ENCODE assay signal across 19 mouse cellular contexts in the genomic region with DNA sequence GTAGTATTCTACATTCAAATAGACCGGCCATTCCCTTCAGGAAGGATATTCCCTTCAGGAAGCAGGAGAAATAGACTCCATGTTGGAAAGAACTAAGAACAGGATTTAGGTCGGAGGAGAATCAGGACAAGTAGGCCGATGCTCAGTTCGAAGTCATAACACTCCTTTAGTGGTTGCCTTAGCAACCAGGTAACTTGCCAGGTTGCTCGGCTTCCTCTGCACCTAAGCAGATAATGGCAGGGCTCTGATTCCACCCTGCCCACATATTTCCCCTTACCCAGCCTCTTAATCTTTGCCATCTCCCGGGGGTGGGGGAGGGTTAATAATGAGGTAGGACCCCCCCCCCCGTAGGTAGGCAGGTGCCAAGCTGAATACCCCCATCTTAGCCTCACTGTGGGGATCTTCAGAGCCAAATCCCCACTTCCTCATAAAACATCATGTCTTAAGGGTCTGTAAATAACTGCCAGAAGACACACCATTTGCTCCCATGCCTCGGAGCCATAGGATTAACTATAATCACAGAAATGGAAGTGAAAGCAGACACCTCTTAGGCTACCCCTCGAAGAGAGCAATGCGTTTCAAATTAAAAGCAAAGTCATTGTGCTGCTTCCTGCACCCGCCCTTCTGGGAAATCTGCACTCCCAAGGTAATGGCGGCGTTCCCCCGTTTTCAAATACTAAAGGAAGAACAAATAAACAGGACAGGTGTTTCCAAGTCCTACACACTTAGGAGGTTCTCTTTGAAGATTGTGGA.
DNase-seq lines count a peak whose midpoint lies in the region; ATAC-seq and TF ChIP-seq lines count a peak whose summit lies in the region.
"Had no signal": no experiment of that assay in that cellular context is flagged by ENCODE, and none has a peak within 500 bp of the region (broad histone marks: within the 10 kb centered on the region; RNA-seq: fewer than 3 reads in every experiment).

No protein-coding gene starts in this region.

- peaks cover 13% of the 10 kb centered on the region; the same call in 1 of the 2 replicates for H3K4me1 ChIP-seq in forebrain, postnatal 0 days (ENCODE audit: insufficient read depth)
- no peaks in the 10 kb centered on the region for H3K4me1 ChIP-seq in forebrain, embryonic 11.5 days (replicated peaks; ENCODE audit: control insufficient read depth, insufficient read depth, low read length)
- H3K4me1 ChIP-seq in midbrain, postnatal 0 days (ENCODE audit: insufficient read depth, low read length): peaks cover 2% of the 10 kb centered on the region; the same call in 1 of the 2 replicates
- peaks cover 9% of the 10 kb centered on the region; the same call in 1 of the 2 replicates for H3K4me1 ChIP-seq in midbrain, embryonic 15.5 days
- H3K4me1 ChIP-seq in kidney, embryonic 15.5 days: peaks cover 12% of the 10 kb centered on the region
- H3K4me1 ChIP-seq: forebrain, embryonic 13.5 days had no signal

- no peaks in the 10 kb centered on the region for H3K36me3 ChIP-seq in forebrain, postnatal 0 days (ENCODE audit: insufficient read depth)
- no peaks in the 10 kb centered on the region for H3K36me3 ChIP-seq in forebrain, embryonic 11.5 days (ENCODE audit: control insufficient read depth, insufficient read depth, low read length)
- H3K36me3 ChIP-seq in midbrain, postnatal 0 days (ENCODE audit: insufficient read depth, low read length): no peaks in the 10 kb centered on the region
- H3K36me3 ChIP-seq in midbrain, embryonic 15.5 days (replicated peaks): no peaks in the 10 kb centered on the region
- no peaks in the 10 kb centered on the region for H3K36me3 ChIP-seq in kidney, embryonic 15.5 days
- H3K36me3 ChIP-seq: heart, embryonic 10.5 days had no signal

- 71% methylated on average over 14 of the region's 14 CpGs for WGBS in forebrain, postnatal 0 days
- 83% methylated on average over 14 of the region's 14 CpGs for WGBS in forebrain, embryonic 11.5 days
- WGBS in midbrain, postnatal 0 days: 67% methylated on average over 14 of the region's 14 CpGs
- WGBS in midbrain, embryonic 15.5 days: 73% methylated on average over 14 of the region's 14 CpGs
- 77% methylated on average over 14 of the region's 14 CpGs for WGBS in kidney, embryonic 15.5 days

- intact Hi-C loops in heart, postnatal 10 days (cut with DNase I): no loop called here

- H3K9me3 ChIP-seq in forebrain, postnatal 0 days (ENCODE audit: low read length): no peaks in the 10 kb centered on the region
- H3K9me3 ChIP-seq in forebrain, embryonic 11.5 days (ENCODE audit: control insufficient read depth, low read length): no peaks in the 10 kb centered on the region
- H3K9me3 ChIP-seq in midbrain, postnatal 0 days (ENCODE audit: low read length): no peaks in the 10 kb centered on the region
- H3K9me3 ChIP-seq in midbrain, embryonic 15.5 days: no peaks in the 10 kb centered on the region
- no peaks in the 10 kb centered on the region for H3K9me3 ChIP-seq in kidney, embryonic 15.5 days (replicated peaks)
- H3K9me3 ChIP-seq: forebrain, embryonic 13.5 days; heart, embryonic 10.5 days had no signal

- H3K27me3 ChIP-seq in forebrain, postnatal 0 days (ENCODE audit: insufficient read depth, low read length): no peaks in the 10 kb centered on the region
- no peaks in the 10 kb centered on the region for H3K27me3 ChIP-seq in forebrain, embryonic 11.5 days (ENCODE audit: control insufficient read depth, insufficient read depth, low read length)
- no peaks in the 10 kb centered on the region for H3K27me3 ChIP-seq in midbrain, postnatal 0 days (ENCODE audit: insufficient read depth, low read length)
- H3K27me3 ChIP-seq in midbrain, embryonic 15.5 days (replicated peaks): no peaks in the 10 kb centered on the region
- H3K27me3 ChIP-seq in kidney, embryonic 15.5 days: no peaks in the 10 kb centered on the region
- H3K27me3 ChIP-seq: CH12.LX; forebrain, embryonic 13.5 days; Patski had no signal

- no peak overlapping the region for H3K4me3 ChIP-seq in forebrain, postnatal 0 days (ENCODE audit: low read depth, low read length)
- H3K4me3 ChIP-seq in forebrain, embryonic 11.5 days (ENCODE audit: low read depth, low read length): no peak overlapping the region
- no peak overlapping the region for H3K4me3 ChIP-seq in midbrain, postnatal 0 days (ENCODE audit: low read depth, low read length)
- H3K4me3 ChIP-seq in midbrain, embryonic 15.5 days: no peak overlapping the region
- no peak overlapping the region for H3K4me3 ChIP-seq in kidney, embryonic 15.5 days (replicated peaks)
- H3K4me3 ChIP-seq: forebrain, embryonic 13.5 days; heart, embryonic 10.5 days had no signal

- TF ChIP-seq CTCF in forebrain, postnatal 0 days (IDR thresholded peaks at IDR 0.05; ENCODE audit: low read depth): no peak
- no peak for TF ChIP-seq CTCF in midbrain, postnatal 0 days (IDR thresholded peaks at IDR 0.05)

- H3K27ac ChIP-seq in forebrain, postnatal 0 days (ENCODE audit: low read depth, low read length): 0 out of 2 replicates have a peak overlapping the region, but pooled peaks have one; percentile 9
- no peak overlapping the region for H3K27ac ChIP-seq in forebrain, embryonic 11.5 days (ENCODE audit: low read depth, low read length)
- no peak overlapping the region for H3K27ac ChIP-seq in midbrain, postnatal 0 days (ENCODE audit: low read depth, low read length)
- no peak overlapping the region for H3K27ac ChIP-seq in midbrain, embryonic 15.5 days
- H3K27ac ChIP-seq in kidney, embryonic 15.5 days: no peak overlapping the region
- H3K27ac ChIP-seq: forebrain, embryonic 13.5 days; heart, embryonic 10.5 days had no signal

- no peak for DNase-seq in forebrain, postnatal 0 days
- no peak for DNase-seq in forebrain, embryonic 11.5 days (ENCODE audit: low spot score)
- peak; percentile 45 for DNase-seq in heart, adult 8-10 months (ENCODE audit: low spot score)
- no peak for DNase-seq in heart, postnatal 10 days
- DNase-seq in midbrain, postnatal 0 days (ENCODE audit: low spot score): peak; percentile 53
- DNase-seq: adrenal gland, postnatal 14 days; cerebellum, adult 2 months; cerebellum, postnatal 25 days; heart, postnatal 14 days; kidney, adult 11 months had no signal

- ATAC-seq in forebrain, postnatal 0 days: no peak
- no peak for ATAC-seq in forebrain, embryonic 11.5 days (replicated peaks; ENCODE audit: low FRiP score)
- ATAC-seq in midbrain, postnatal 0 days (ENCODE audit: low FRiP score): no peak
- no peak for ATAC-seq in midbrain, embryonic 15.5 days (replicated peaks)
- ATAC-seq in granulocyte monocyte progenitor cell, adult 5-6 weeks (replicated peaks; ENCODE audit: poor library complexity, severe bottlenecking): peak; percentile 50
- ATAC-seq in kidney, embryonic 15.5 days (replicated peaks; ENCODE audit: low FRiP score): no peak
- ATAC-seq: activated CD4-positive, CD25-positive, alpha-beta regulatory T cell, adult 4 months; forebrain, embryonic 13.5 days; hindbrain, embryonic 16.5 days; Patski had no signal

- no peak overlapping the region for H3K9ac ChIP-seq in forebrain, postnatal 0 days
- H3K9ac ChIP-seq in forebrain, embryonic 11.5 days (ENCODE audit: low read length): no peak overlapping the region
- no peak overlapping the region for H3K9ac ChIP-seq in midbrain, postnatal 0 days (replicated peaks; ENCODE audit: low read length, poor library complexity, severe bottlenecking)
- no peak overlapping the region for H3K9ac ChIP-seq in midbrain, embryonic 15.5 days
- no peak overlapping the region for H3K9ac ChIP-seq in kidney, embryonic 15.5 days
- H3K9ac ChIP-seq: forebrain, embryonic 13.5 days had no signal

- H3K4me2 ChIP-seq in forebrain, postnatal 0 days (ENCODE audit: low read depth): no peak overlapping the region
- H3K4me2 ChIP-seq in forebrain, embryonic 11.5 days (ENCODE audit: low read depth, low read length, severe bottlenecking): no peak overlapping the region
- no peak overlapping the region for H3K4me2 ChIP-seq in midbrain, postnatal 0 days (ENCODE audit: low read depth, low read length, poor library complexity, severe bottlenecking)
- H3K4me2 ChIP-seq in midbrain, embryonic 15.5 days: no peak overlapping the region
- H3K4me2 ChIP-seq in kidney, embryonic 15.5 days: no peak overlapping the region
- H3K4me2 ChIP-seq: forebrain, embryonic 13.5 days had no signal

Comparison
In these comparisons a context has a peak if more than half of its experiments do, and no peak if none do; other contexts are left out.
1. DNase-seq: peak in heart, adult 8-10 months (single experiment) and midbrain, postnatal 0 days (single experiment); none in forebrain, postnatal 0 days (single experiment), forebrain, embryonic 11.5 days (single experiment) and heart, postnatal 10 days (0 of 2).